Mouse (Mus musculus) forebrain, embryonic 12.5 days (tissue): ENCODE results near the gene Wfdc10. TPM values are rescaled to one million over a fixed set of nuclear protein-coding genes. Genes with fewer than 3 reads are reported as not detected.
"Not testable (repeated sequence)": the region's sequence is repeated elsewhere in the genome, so short reads cannot be mapped to it uniquely, and the experiment has no call there.

Experiments used
- ATAC-seq: fragments of 200-750 bp; cut with Nextera tagmentation; 2 replicates; pipeline ENCODE4 v1.8.0; 2017; ENCODE audit warnings: moderate TSS enrichment; ENCODE audit not compliant: low FRiP score
- H3K27ac ChIP-seq: fragments of 300-500 bp; sonication (generic); 2 replicates; pipeline ENCODE4 v1.5.1; 2016; ENCODE audit warnings: mild to moderate bottlenecking
- H3K27me3 ChIP-seq: fragments of 300-500 bp; sonication (generic); 2 replicates; pipeline ENCODE4 v1.6.1; 2016; ENCODE audit warnings: mild to moderate bottlenecking
- H3K36me3 ChIP-seq: fragments of 300-500 bp; sonication (generic); replicated peaks from 2 replicates; pipeline ENCODE4 v1.6.1; 2016; ENCODE audit warnings: mild to moderate bottlenecking
- H3K4me1 ChIP-seq: fragments of 300-500 bp; sonication (generic); 2 replicates; pipeline ENCODE4 v1.6.1; 2016
- H3K4me2 ChIP-seq: fragments of 300-500 bp; sonication (generic); 2 replicates; pipeline ENCODE4 v1.6.1; 2016; ENCODE audit warnings: mild to moderate bottlenecking, moderate library complexity
- H3K4me3 ChIP-seq: fragments of 300-500 bp; sonication (generic); replicated peaks from 2 replicates; pipeline ENCODE4 v1.5.1; 2016; ENCODE audit warnings: mild to moderate bottlenecking
- H3K9ac ChIP-seq: fragments of 300-500 bp; sonication (generic); 2 replicates; pipeline ENCODE4 v1.6.1; 2016; ENCODE audit warnings: mild to moderate bottlenecking
- H3K9me3 ChIP-seq: fragments of 300-500 bp; sonication (generic); 2 replicates; pipeline ENCODE4 v1.6.1; 2016
- WGBS: fragments of 180-500 bp; shearing (Covaris S2); methylation state at CpG from one replicate; pipeline ENCODE4 v1.1.7; 2016; 5-methylcytosine and 5-hydroxymethylcytosine counted together
- polyA plus RNA-seq: library from polyadenylated mRNA; unstranded; fragments of >200 nt; fragmentation: Nextera tagmentation; extraction: Ambion mirVana; gene quantifications from 2 replicates; pipeline ENCODE4 v1.2.1, GENCODE M21; 2016

Gene Wfdc10
- not detected in 2 replicates for polyA plus RNA-seq

GRCm38 (mm10) chr2:164655858-164656257 is at the start of gene Wfdc10:
Wfdc10 (plus strand) TSS chr2:164656046.
- no peaks in the 10 kb centered on the region for H3K4me1 ChIP-seq
- ATAC-seq = no peak
- no peak within 1 kb of the TSS for H3K27ac ChIP-seq
- H3K9ac ChIP-seq = no peak within 1 kb of the TSS
- no peak within 1 kb of the TSS for H3K4me2 ChIP-seq
- no peaks in the 10 kb centered on the region for H3K9me3 ChIP-seq
- no peaks in the 10 kb centered on the region for H3K36me3 ChIP-seq
- H3K4me3 ChIP-seq = no peak within 1 kb of the TSS
- WGBS = 20% methylated on average over 11 of the region's 11 CpGs
- H3K27me3 ChIP-seq = no peaks in the 10 kb centered on the region

- Histone ChIP-seq H3K4me1 (no peaks in the 10 kb centered on the region), H3K9ac (no peak overlapping the region), H3K36me3 (no peaks in the 10 kb centered on the region), H3K4me2 (no peak overlapping the region), H3K27me3 (no peaks in the 10 kb centered on the region), H3K4me3 (no peak overlapping the region), H3K9me3 (no peaks in the 10 kb centered on the region), H3K27ac (no peak overlapping the region)
- ATAC-seq = no peak
- 82% methylated on average over 6 of the region's 6 CpGs for WGBS
These were observed 47.1 kb upstream of the Wfdc10 start for GRCm38 (mm10) chr2:164608781-164609180.

- H3K36me3 ChIP-seq, H3K9me3 ChIP-seq, H3K27me3 ChIP-seq, H3K4me3 ChIP-seq, H3K4me1 ChIP-seq, H3K9ac ChIP-seq, H3K4me2 ChIP-seq, ATAC-seq, H3K27ac ChIP-seq: not testable (repeated sequence)
- 63% methylated on average over 8 of the region's 8 CpGs for WGBS
These were observed 42.4 kb upstream of the Wfdc10 start, which contains the start of the genes Wfdc6b and Wfdc8 for GRCm38 (mm10) chr2:164613471-164613870. Wfdc6b (plus strand) TSS chr2:164613522. Wfdc8 (minus strand) TSS chr2:164613626.

DNA sequence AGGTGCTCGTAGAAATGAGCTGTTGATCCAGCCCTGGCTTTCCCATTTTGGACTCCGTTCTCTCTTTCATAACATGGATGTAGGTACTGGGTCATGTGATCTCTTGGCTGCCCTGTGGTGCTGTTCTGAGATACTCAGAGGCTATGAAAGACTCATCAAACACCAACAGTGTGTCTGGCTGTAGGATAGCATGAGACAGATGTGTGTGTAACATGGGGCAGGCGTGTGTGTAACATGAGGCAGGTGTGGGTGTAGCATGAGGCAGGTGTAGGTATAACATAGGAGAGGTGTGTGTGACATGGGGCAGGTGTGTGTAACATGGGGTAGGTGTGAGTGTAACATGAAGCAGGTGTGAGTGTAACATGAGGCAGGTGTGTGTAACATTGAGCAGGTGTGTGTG is 40.5 kb upstream of the Wfdc10 start:
- no peak for ATAC-seq
- Histone ChIP-seq H3K27me3 (no peaks in the 10 kb centered on the region), H3K4me3 (no peak overlapping the region), H3K36me3 (no peaks in the 10 kb centered on the region), H3K4me1 (no peaks in the 10 kb centered on the region), H3K4me2 (no peak overlapping the region), H3K9ac (no peak overlapping the region), H3K27ac (no peak overlapping the region), H3K9me3 (no peaks in the 10 kb centered on the region)
- WGBS = 92% methylated on average over 3 of the region's 3 CpGs

GRCm38 (mm10) chr2:164619050-164619449 is 36.8 kb upstream of the Wfdc10 start:
- Histone ChIP-seq H3K4me3 (no peak overlapping the region), H3K9me3 (no peaks in the 10 kb centered on the region), H3K4me1 (no peaks in the 10 kb centered on the region), H3K9ac (no peak overlapping the region), H3K27ac (no peak overlapping the region), H3K27me3 (no peaks in the 10 kb centered on the region), H3K4me2 (no peak overlapping the region), H3K36me3 (no peaks in the 10 kb centered on the region)
- ATAC-seq = no peak
- 82% methylated on average over 5 of the region's 5 CpGs for WGBS

- no peak overlapping the region for H3K4me3 ChIP-seq
- no peaks in the 10 kb centered on the region for H3K4me1 ChIP-seq
- no peak for ATAC-seq
- 82% methylated on average over 4 of the region's 4 CpGs for WGBS
- H3K9me3 ChIP-seq = no peaks in the 10 kb centered on the region
- no peaks in the 10 kb centered on the region for H3K27me3 ChIP-seq
- no peak overlapping the region for H3K9ac ChIP-seq
- no peak overlapping the region for H3K27ac ChIP-seq
- H3K36me3 ChIP-seq = no peaks in the 10 kb centered on the region
- H3K4me2 ChIP-seq = no peak overlapping the region
These were observed 34.1 kb upstream of the Wfdc10 start for GRCm38 (mm10) chr2:164621775-164622174.

DNA sequence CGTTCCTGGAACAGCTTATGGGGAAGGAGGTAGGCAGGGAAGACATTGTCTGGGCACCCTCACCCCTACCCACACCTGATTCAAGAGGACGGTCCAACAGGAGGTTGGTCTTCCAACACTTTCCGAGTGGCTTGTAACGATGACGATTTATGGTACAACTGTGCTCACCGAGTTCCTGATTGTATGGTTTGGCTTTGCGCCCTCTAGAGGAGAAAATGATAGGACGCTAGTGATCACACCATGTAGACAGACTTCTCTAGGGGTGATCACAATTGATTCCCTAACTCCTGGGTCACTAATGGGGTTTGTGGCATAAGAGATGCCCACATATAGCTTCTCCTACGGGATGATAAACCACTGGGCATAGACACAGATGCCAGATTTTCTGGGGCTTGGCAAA is 20.6 kb upstream of the Wfdc10 start:
- ATAC-seq = no peak
- Histone ChIP-seq H3K9me3 (no peaks in the 10 kb centered on the region), H3K4me3 (no peak overlapping the region), H3K4me1 (no peaks in the 10 kb centered on the region), H3K27ac (no peak overlapping the region), H3K36me3 (no peaks in the 10 kb centered on the region), H3K4me2 (no peak overlapping the region), H3K9ac (no peak overlapping the region), H3K27me3 (no peaks in the 10 kb centered on the region)
- 86% methylated on average over 9 of the region's 9 CpGs for whole genome bisulfite sequencing

DNA sequence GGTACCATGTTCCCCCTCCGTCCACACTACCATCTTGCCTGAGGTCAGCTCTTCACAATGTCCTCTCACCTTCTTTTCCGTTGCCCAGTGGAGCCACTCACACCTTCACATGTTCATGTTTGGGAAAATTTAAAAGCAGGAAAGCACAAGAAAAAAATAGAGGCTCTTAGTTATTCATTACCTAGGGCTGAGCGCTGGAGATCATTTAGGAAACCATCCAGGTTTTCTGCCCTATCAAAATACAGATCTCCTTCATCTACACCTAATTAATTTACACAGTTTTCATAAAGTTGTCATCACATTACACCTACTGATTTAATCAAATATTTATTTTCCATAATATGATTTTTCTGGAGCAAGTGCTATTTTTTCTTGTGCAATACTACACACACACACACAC is 17.1 kb upstream of the Wfdc10 start, which contains the start of gene Wfdc16:
Gene Wfdc16, minus strand, starts transcription at position 101 of the 400 bp plus-strand sequence.
- H3K9ac ChIP-seq = no peak within 1 kb of the TSS
- H3K4me1 ChIP-seq = no peaks in the 10 kb centered on the region
- no peaks in the 10 kb centered on the region for H3K9me3 ChIP-seq
- no peak for ATAC-seq
- no peak within 1 kb of the TSS for H3K27ac ChIP-seq
- no peak within 1 kb of the TSS for H3K4me2 ChIP-seq
- H3K36me3 ChIP-seq = no peaks in the 10 kb centered on the region
- H3K4me3 ChIP-seq = no peak within 1 kb of the TSS
- no peaks in the 10 kb centered on the region for H3K27me3 ChIP-seq
- WGBS = 81% methylated on average over 3 of the region's 3 CpGs

DNA sequence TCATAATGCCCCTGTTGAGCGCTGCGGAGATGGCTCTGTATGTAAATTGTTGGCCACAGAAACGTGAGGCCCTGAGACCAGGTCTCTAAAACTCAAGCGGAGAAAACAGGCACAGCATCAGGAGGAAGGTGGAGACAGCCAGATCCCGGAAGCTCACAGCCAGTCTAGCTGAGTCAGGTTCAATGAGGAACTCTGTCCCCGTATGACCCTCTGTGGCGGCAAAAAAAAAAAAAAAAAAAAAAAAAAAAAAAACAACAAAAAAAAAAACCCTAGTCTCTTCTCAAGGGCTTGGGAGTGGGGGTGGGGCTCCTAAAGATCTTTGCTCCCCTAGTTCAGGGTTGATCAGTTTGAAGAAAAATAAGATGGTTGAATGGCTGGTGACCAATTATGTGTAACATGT is 14.7 kb upstream of the Wfdc10 start:
- no peaks in the 10 kb centered on the region for H3K27me3 ChIP-seq
- H3K9ac ChIP-seq = no peak overlapping the region
- no peak overlapping the region for H3K4me3 ChIP-seq
- 68% methylated on average over 7 of the region's 7 CpGs for WGBS
- H3K9me3 ChIP-seq = no peaks in the 10 kb centered on the region
- H3K36me3 ChIP-seq = no peaks in the 10 kb centered on the region
- no peak overlapping the region for H3K27ac ChIP-seq
- H3K4me2 ChIP-seq = no peak overlapping the region
- ATAC-seq = no peak
- H3K4me1 ChIP-seq = no peaks in the 10 kb centered on the region

DNA sequence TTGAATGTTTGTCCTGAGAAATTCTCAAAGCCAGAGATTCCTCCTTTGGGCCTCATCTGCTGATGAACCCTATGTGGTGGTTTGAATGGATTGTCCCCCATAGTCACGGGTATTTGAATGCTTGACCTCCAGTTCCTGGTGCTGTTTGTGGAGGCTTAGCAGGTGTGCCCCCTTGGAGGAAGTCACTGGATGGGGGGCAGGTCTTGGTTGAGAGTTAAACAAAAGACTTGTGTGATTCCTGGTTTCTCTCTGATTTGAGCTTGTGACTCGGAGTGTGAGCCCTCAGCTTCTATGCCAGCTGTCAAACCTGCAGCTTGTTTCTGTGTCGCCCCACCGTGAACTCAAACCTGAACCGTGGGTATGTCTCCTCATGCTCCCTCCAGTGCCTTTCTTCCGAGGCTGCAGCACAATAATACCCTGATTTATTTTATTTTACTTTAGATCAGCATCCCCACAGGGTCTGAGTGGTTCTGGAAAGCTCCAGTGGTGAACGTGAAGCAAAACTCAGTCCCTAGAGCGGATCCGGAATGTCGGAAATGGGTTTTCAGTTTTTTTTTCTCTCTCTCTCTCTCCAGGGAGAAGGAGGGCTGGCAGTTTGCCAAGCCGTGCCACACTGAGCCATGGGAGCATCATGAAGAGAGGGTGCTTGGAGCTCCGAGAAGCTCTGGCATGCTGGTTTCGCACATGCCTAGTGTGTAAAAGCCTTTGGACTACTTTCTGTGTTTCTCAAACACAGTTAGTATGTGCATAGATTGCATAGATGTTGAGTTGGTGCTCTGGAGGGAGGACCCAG is 13.8 kb upstream of the Wfdc10 start:
- Histone ChIP-seq H3K9me3 (no peaks in the 10 kb centered on the region), H3K27me3 (no peaks in the 10 kb centered on the region), H3K4me3 (no peak overlapping the region), H3K4me1 (no peaks in the 10 kb centered on the region), H3K27ac (no peak overlapping the region), H3K9ac (no peak overlapping the region), H3K36me3 (no peaks in the 10 kb centered on the region), H3K4me2 (no peak overlapping the region)
- ATAC-seq = no peak
- WGBS = 85% methylated on average over 13 of the region's 13 CpGs

DNA sequence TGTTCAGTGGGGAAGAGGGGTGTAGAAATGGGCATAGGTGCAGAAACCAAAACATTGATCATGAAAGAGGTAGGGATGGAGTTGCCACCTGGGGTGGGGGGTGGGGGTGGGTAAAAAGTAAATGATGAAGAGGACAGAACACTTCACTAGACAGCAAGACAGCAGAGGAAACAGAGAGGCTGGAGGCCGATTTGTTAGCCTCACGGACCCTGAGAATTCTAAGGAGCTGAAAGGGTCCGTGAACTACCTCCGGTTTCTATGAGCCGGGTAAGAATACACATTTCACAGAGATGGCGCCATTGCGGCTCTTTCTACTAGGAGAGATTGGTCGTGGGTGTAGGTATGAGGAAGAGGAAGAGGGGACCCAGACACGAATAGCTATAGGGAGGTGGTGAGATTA is 637 bp downstream of the Wfdc10 start, which contains the start of gene Wfdc9:
Gene Wfdc9, minus strand, starts transcription at position 101 of the 400 bp plus-strand sequence.
- H3K4me2 ChIP-seq = no peak within 1 kb of the TSS
- H3K27me3 ChIP-seq = no peaks in the 10 kb centered on the region
- H3K36me3 ChIP-seq = no peaks in the 10 kb centered on the region
- H3K9me3 ChIP-seq = no peaks in the 10 kb centered on the region
- no peaks in the 10 kb centered on the region for H3K4me1 ChIP-seq
- 88% methylated on average over 9 of the region's 9 CpGs for WGBS
- no peak within 1 kb of the TSS for H3K9ac ChIP-seq
- ATAC-seq = no peak
- no peak within 1 kb of the TSS for H3K4me3 ChIP-seq
- no peak within 1 kb of the TSS for H3K27ac ChIP-seq

DNA sequence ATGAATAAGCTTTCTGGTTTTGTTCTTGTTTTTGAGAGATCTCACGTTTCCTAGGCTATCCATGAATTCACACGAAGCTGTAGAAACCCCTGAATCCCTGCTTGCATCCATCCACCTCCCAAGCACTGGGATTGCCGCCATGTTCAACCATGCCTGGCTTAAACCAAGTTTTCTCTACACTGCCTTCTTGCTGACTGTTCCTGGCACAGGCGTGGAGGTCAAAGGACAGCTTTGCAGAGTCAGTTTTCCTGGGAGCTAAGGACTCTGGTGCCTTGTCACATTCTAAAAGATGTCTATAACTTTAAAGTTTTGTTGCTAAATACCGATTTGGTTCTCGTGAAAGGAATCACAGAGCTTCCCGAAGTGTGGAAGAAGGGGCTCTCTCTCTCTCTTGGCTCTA is 9.0 kb downstream of the Wfdc10 start:
- no peak overlapping the region for H3K4me2 ChIP-seq
- no peaks in the 10 kb centered on the region for H3K4me1 ChIP-seq
- no peaks in the 10 kb centered on the region for H3K9me3 ChIP-seq
- H3K27ac ChIP-seq = no peak overlapping the region
- 87% methylated on average over 7 of the region's 7 CpGs for WGBS
- no peak overlapping the region for H3K4me3 ChIP-seq
- H3K36me3 ChIP-seq = no peaks in the 10 kb centered on the region
- H3K9ac ChIP-seq = no peak overlapping the region
- no peak for ATAC-seq
- H3K27me3 ChIP-seq = no peaks in the 10 kb centered on the region

- H3K4me2 ChIP-seq = no peak overlapping the region
- no peaks in the 10 kb centered on the region for H3K36me3 ChIP-seq
- H3K9me3 ChIP-seq = no peaks in the 10 kb centered on the region
- H3K4me3 ChIP-seq = no peak overlapping the region
- H3K27me3 ChIP-seq = no peaks in the 10 kb centered on the region
- H3K4me1 ChIP-seq = no peaks in the 10 kb centered on the region
- no peak overlapping the region for H3K27ac ChIP-seq
- 84% methylated on average over 5 of the region's 5 CpGs for WGBS
- H3K9ac ChIP-seq = no peak overlapping the region
- ATAC-seq = no peak
These were observed 14.4 kb downstream of the Wfdc10 start for GRCm38 (mm10) chr2:164670261-164670660.
